ENCODE assay signal across 29 mouse cellular contexts in the genomic region with DNA sequence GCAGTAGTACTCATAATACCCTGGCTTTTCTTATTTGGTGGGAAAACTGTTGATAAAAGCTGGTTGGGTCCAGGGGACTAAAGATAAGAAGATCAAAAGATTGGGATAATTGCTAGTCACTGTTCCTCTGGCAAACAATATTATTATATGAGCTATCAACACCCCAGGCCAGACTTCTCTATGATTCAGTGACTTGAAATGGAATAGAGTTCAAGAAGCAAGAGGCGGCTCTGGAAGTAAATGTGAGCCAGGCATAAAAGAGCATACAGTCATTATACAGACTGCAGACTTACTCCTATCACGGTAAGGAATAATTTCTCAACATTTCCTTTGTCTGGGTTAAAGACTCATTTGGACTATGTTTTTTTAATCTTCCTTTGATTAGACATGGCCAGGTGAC.
"Had no signal": no experiment of that assay in that cellular context is flagged by ENCODE, and none has a peak within 500 bp of the region (broad histone marks: within the 10 kb centered on the region; RNA-seq: fewer than 3 reads in every experiment).

No protein-coding gene starts in this region.

- H3K9ac ChIP-seq: embryonic facial prominence, embryonic 12.5 days; embryonic facial prominence, embryonic 13.5 days; embryonic facial prominence, embryonic 15.5 days; forebrain, embryonic 12.5 days; forebrain, embryonic 13.5 days; forebrain, embryonic 15.5 days; forebrain, postnatal 0 days had no signal

- H3K4me2 ChIP-seq: embryonic facial prominence, embryonic 12.5 days; embryonic facial prominence, embryonic 13.5 days; embryonic facial prominence, embryonic 15.5 days; forebrain, embryonic 12.5 days; forebrain, embryonic 13.5 days; forebrain, embryonic 15.5 days had no signal

- H3K36me3 ChIP-seq: embryonic facial prominence, embryonic 10.5 days; embryonic facial prominence, embryonic 12.5 days; embryonic facial prominence, embryonic 13.5 days; embryonic facial prominence, embryonic 15.5 days; forebrain, embryonic 10.5 days; forebrain, embryonic 12.5 days; forebrain, embryonic 15.5 days had no signal

- H3K4me3 ChIP-seq: embryonic facial prominence, embryonic 10.5 days; embryonic facial prominence, embryonic 12.5 days; embryonic facial prominence, embryonic 13.5 days; embryonic facial prominence, embryonic 15.5 days; erythroblast, embryonic 14.5 days; forebrain, embryonic 10.5 days; forebrain, embryonic 12.5 days; forebrain, embryonic 13.5 days; forebrain, embryonic 15.5 days; gastrocnemius, adult 2 months; heart, adult 2 months had no signal

- H3K27ac ChIP-seq: embryonic facial prominence, embryonic 10.5 days; embryonic facial prominence, embryonic 12.5 days; embryonic facial prominence, embryonic 13.5 days; embryonic facial prominence, embryonic 15.5 days; forebrain, embryonic 10.5 days; forebrain, embryonic 12.5 days; forebrain, embryonic 13.5 days; forebrain, embryonic 15.5 days; gastrocnemius, adult 2 months; heart, adult 2 months had no signal

- H3K9me3 ChIP-seq: embryonic facial prominence, embryonic 10.5 days; embryonic facial prominence, embryonic 12.5 days; embryonic facial prominence, embryonic 13.5 days; embryonic facial prominence, embryonic 15.5 days; forebrain, embryonic 10.5 days; forebrain, embryonic 12.5 days; forebrain, embryonic 13.5 days; forebrain, embryonic 15.5 days had no signal

- H3K27me3 ChIP-seq: embryonic facial prominence, embryonic 12.5 days; embryonic facial prominence, embryonic 13.5 days; embryonic facial prominence, embryonic 15.5 days; forebrain, embryonic 13.5 days; forebrain, embryonic 15.5 days had no signal

- DNase-seq: cerebellum, adult 2 months; cerebellum, adult 8-10 months; cerebellum, adult 9-10 months; cerebellum, adult 9-11 months; cerebellum, postnatal 10 days; cerebellum, postnatal 14 days; cerebellum, postnatal 25 days; cerebellum, postnatal 36 days; embryo, embryonic 11 days; forebrain, postnatal 0 days; gastrocnemius, adult 2 months; gastrocnemius, postnatal 10 days; gastrocnemius, postnatal 14 days; gastrocnemius, postnatal 25 days; gastrocnemius, postnatal 36 days; heart, adult 11 months; heart, adult 18-20 months; heart, adult 2 months had no signal

- ATAC-seq: forebrain, embryonic 13.5 days; forebrain, embryonic 14.5 days; forebrain, embryonic 15.5 days; forebrain, embryonic 16.5 days; forebrain, postnatal 0 days had no signal
